Mouse (Mus musculus): ENCODE measurements at regions not wholly inside any gene's neighbourhood (a gene's known extent, or its start where the extent isn't known, plus 50 kb on each side); places are given as distances from the start of the nearest gene placed in this dataset.
"Not testable (repeated sequence)": the region's sequence is repeated elsewhere in the genome, so short reads cannot be mapped to it uniquely, and the experiment has no call there.

GRCm38 (mm10) chrX:70606349-70606748 is 129.4 kb upstream of the Tmem185a start:
- DNase-seq (ENCODE audit: low spot score in 2 of 2): no peak

GRCm38 (mm10) chrX:70582344-70582743 is 105.4 kb upstream of the Tmem185a start:
- peak in 1 of 2 experiments; percentile 28 for DNase-seq (ENCODE audit: low spot score in 2 of 2)

GRCm38 (mm10) chrX:70580171-70580570 is 103.2 kb upstream of the Tmem185a start:
- no peak for DNase-seq (ENCODE audit: low spot score in 2 of 2)

DNA sequence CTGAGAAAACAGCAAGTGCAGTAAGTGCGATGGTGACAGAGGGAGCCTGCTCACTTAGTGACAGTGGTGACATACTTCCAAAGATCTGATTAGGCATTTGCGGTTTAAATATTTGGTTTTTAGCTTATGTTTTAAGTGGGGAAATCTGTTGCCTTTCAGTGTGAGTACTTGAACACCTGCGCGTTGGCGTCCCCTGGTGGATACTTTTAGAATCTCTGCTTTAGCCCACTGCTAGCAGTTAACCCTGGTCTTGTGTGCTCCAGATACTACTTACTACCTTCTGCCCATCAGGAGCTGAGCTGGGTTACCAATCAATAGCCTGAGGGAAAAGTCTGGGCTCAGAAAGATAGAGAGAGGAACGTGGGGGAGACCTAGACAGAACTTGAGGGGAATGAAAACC is 97.3 kb upstream of the Tmem185a start:
- DNase-seq (ENCODE audit: low spot score in 2 of 2): not testable (repeated sequence)

GRCm38 (mm10) chrX:70570586-70570985 is 93.6 kb upstream of the Tmem185a start:
- DNase-seq (ENCODE audit: low spot score in 2 of 2): not testable (repeated sequence)

DNA sequence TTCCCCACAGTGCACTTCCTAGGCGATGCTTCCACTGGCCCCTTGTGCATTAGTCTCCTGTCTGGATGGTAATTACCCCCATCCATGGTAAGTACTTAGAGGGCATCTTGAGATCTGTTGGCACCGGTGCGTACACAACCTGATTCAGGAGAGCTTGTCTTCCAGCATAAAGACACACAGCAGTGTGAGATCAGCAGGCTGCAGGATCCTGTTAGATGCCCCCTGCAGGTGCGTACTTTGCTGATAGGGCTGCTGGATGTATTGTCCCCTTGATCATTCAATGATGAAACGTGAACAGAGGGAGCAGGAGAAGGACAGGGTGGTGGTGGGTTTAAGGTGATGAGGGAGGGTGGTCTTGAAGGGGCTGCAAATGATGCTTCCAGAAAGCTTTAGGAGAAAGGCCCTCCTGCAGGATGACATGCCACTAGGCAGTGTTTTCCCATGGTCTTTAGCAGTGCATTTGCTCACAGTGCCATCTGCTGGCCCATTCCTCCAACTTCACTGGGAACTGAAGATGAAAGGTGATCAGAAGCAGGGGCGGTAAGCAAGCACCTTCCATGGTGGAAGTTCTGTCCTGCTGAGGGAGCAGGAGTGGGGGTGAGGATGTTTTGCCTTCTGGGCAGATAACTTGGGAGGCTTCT is 92.5 kb upstream of the Tmem185a start:
- DNase-seq (ENCODE audit: low spot score in 2 of 2): not testable (repeated sequence)

All from frontal cortex, postnatal 25 days (tissue).